Mouse (Mus musculus): ENCODE results near the gene Ap4b1. TPM values are rescaled to one million over a fixed set of nuclear protein-coding genes. Genes with fewer than 3 reads are reported as not detected.

Ap4b1 gene
- polyA plus RNA-seq, 1 experiment from 2014 or later: 25.9 TPM

Other genes with a start within 250 kb of the Ap4b1 start
- 12.6 and 19.3 TPM in 2 replicates for gene Syt6, start 234.3 kb upstream of the Ap4b1 start, polyA plus RNA-seq (2014; fragmentation: Nextera tagmentation; extraction: Ambion mirVana)
- gene Atg4a-ps, start 163.5 kb upstream of the Ap4b1 start, polyA plus RNA-seq (2014; fragmentation: Nextera tagmentation; extraction: Ambion mirVana): 0.11 and 0.25 TPM in 2 replicates
- gene Olfml3, start 71.5 kb upstream of the Ap4b1 start, polyA plus RNA-seq (2014; fragmentation: Nextera tagmentation; extraction: Ambion mirVana): 5.6 and 6.3 TPM in 2 replicates
- gene Gm10964, start 70.2 kb upstream of the Ap4b1 start, polyA plus RNA-seq (2014; fragmentation: Nextera tagmentation; extraction: Ambion mirVana): not detected in 2 replicates
- 15.5 and 16.2 TPM in 2 replicates for gene Hipk1, start 18.0 kb upstream of the Ap4b1 start, polyA plus RNA-seq (2014; fragmentation: Nextera tagmentation; extraction: Ambion mirVana)
- gene Dclre1b, start 76 bp upstream of the Ap4b1 start, polyA plus RNA-seq (2014; fragmentation: Nextera tagmentation; extraction: Ambion mirVana): 28.0 and 30.6 TPM in 2 replicates
- 0.18 TPM in 1 of 2 replicates, not detected in the other for gene Gm43064, start 53 bp downstream of the Ap4b1 start, polyA plus RNA-seq (2014; fragmentation: Nextera tagmentation; extraction: Ambion mirVana)
- gene Bcl2l15, start 23.1 kb downstream of the Ap4b1 start, polyA plus RNA-seq (2014; fragmentation: Nextera tagmentation; extraction: Ambion mirVana): not detected in 2 replicates
- 0.17 and 0.49 TPM in 2 replicates for gene Ptpn22, start 50.3 kb downstream of the Ap4b1 start, polyA plus RNA-seq (2014; fragmentation: Nextera tagmentation; extraction: Ambion mirVana)
- 19.0 and 23.7 TPM in 2 replicates for gene Rsbn1, start 104.6 kb downstream of the Ap4b1 start, polyA plus RNA-seq (2014; fragmentation: Nextera tagmentation; extraction: Ambion mirVana)
- gene Phtf1, start 158.6 kb downstream of the Ap4b1 start, polyA plus RNA-seq (2014; fragmentation: Nextera tagmentation; extraction: Ambion mirVana): 30.9 and 35.3 TPM in 2 replicates

Measured in forebrain, embryonic 14.5 days (tissue).